Mouse (Mus musculus) lung, embryonic 14.5 days (tissue): Measurements from ENCODE around the gene Tspan32. TPM values are rescaled to one million over a fixed set of nuclear protein-coding genes. Genes with fewer than 3 reads are reported as not detected.

ENCODE experiments used
- ATAC-seq: fragments of 200-750 bp; cut with Nextera tagmentation; 2 replicates; pipeline ENCODE4 v1.8.0; 2017; ENCODE audit warnings: mild to moderate bottlenecking, moderate TSS enrichment, moderate library complexity; ENCODE audit not compliant: insufficient read depth
- DNase-seq: peaks from one replicate; pipeline ENCODE4 v3.0.0-alpha.2; 2015
- H3K27ac ChIP-seq: fragments of 300-500 bp; sonication (generic); 2 replicates; pipeline ENCODE4 v1.5.1; 2014; ENCODE audit warnings: low read depth, mild to moderate bottlenecking, moderate library complexity
- H3K27me3 ChIP-seq: fragments of 300-500 bp; sonication (generic); 2 replicates; pipeline ENCODE4 v1.6.1; 2014; ENCODE audit warnings: low read length, control low read depth; ENCODE audit not compliant: insufficient read depth
- H3K36me3 ChIP-seq: fragments of 300-500 bp; sonication (generic); 2 replicates; pipeline ENCODE4 v1.6.1; 2014; ENCODE audit warnings: control low read depth; ENCODE audit not compliant: insufficient read depth
- H3K4me1 ChIP-seq: fragments of 300-500 bp; sonication (generic); 2 replicates; pipeline ENCODE4 v1.6.1; 2014; ENCODE audit warnings: antibody characterized with exemption, control low read depth; ENCODE audit not compliant: insufficient read depth
- H3K4me2 ChIP-seq: fragments of 300-500 bp; sonication (generic); 2 replicates; pipeline ENCODE4 v1.6.1; 2014; ENCODE audit warnings: mild to moderate bottlenecking
- H3K4me3 ChIP-seq: fragments of 300-500 bp; sonication (generic); 2 replicates; pipeline ENCODE4 v1.5.1; 2014; ENCODE audit warnings: low read depth, low read length
- H3K9ac ChIP-seq: fragments of 300-500 bp; sonication (generic); 2 replicates; pipeline ENCODE4 v1.6.1; 2014
- H3K9me3 ChIP-seq: fragments of 300-500 bp; sonication (generic); 2 replicates; pipeline ENCODE4 v1.6.1; 2016; ENCODE audit warnings: low read depth, low read length, control low read depth
- CTCF ChIP-seq: IDR thresholded peaks from 2 replicates; pipeline ENCODE4 v1.5.1; 2016; ENCODE audit warnings: antibody characterized with exemption, low read depth
- WGBS: fragments of 180-500 bp; shearing (Covaris S2); extraction: QIAGEN DNeasy Blood & Tissue Kit; methylation state at CpG from one replicate; pipeline ENCODE4 v1.1.7; 2014; 5-methylcytosine and 5-hydroxymethylcytosine counted together
- polyA plus RNA-seq: library from polyadenylated mRNA; unstranded; fragments of >200 nt; fragmentation: Nextera tagmentation; extraction: Ambion mirVana; gene quantifications from 2 replicates; pipeline ENCODE4 v1.2.1, GENCODE M21; 2014

Tspan32 gene
- polyA plus RNA-seq, 1 experiment from 2014 or later = 2.1 TPM

DNA sequence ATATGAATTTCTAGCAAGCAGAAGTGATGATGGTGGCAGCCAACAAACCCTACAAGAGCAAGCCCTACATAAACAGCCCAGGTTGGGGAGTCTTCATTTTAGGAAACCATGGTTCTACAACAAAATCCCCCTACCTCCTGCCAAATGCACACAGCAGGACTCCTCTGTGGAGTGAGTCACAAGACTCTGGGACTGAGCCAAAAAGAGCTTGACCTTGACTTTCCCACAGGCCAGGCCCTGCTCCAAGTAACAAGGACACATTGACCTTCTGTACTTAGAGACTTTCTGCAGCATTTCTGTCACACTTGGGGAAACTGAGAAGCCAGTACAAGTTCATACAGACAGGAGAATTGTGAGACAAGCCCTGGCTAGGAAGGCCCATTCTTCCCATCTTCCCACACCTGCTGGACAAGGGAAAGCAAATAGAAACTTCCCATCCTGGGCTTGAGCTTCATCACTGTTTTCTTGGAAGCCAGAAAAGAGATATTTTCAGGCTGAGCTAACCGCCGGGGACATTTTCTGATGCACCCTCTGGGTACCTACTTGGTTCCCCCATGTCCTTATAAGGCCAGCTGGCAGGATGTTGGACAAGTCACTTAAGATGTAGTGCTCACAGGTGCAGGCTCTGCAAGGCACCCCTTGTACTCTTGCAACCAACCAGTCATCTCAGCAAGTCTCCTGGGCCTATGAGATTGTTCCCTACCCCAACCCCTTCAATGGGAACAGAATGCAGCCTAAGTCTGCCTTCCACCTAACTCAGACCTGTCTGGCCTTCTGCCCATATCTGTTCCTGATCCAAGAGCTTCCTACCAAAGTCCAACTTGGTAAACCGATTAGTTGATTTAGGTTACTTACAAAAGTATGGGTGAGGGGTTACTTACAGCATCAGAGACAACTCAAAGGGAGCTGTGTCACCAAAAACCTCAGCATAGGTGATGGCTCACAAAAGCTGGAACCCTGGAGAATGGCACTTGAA lies 45.3 kb downstream of the Tspan32 start:
- Histone ChIP-seq H3K36me3 (peaks cover 4% of the 10 kb centered on the region; the same call in 1 of the 2 replicates), H3K4me1 (peaks cover 8% of the 10 kb centered on the region), H3K9ac (no peak overlapping the region), H3K9me3 (no peaks in the 10 kb centered on the region), H3K4me3 (no peak overlapping the region), H3K27me3 (no peaks in the 10 kb centered on the region), H3K27ac (no peak overlapping the region), H3K4me2 (no peak overlapping the region)
- DNase-seq (no peak), ATAC-seq (no peak)
- no peak for TF ChIP-seq CTCF
- WGBS = 82% methylated on average over 3 of the region's 3 CpGs

DNA sequence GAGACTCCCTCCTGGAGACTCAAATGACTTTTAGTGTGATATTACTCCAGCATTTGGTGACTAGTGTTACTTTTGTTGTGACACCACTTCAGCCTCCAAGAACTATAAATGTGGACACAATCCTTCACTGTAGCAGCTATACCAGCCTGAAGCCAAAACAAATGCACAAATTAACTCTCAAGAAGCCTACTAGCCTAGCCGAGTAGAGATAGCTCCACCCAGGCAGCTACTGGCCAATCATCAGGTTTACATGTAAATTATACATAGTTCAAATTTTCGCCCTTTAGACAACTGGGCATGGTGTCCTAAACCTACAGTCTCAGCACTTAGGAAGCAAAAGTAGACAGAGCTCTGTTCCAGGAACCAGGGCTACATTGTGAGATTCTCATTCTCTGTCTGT lies 46.5 kb downstream of the Tspan32 start:
- no peak for ATAC-seq
- Histone ChIP-seq H3K9me3 (no peaks in the 10 kb centered on the region), H3K36me3 (peaks cover 15% of the 10 kb centered on the region), H3K4me3 (no peak overlapping the region), H3K4me1 (peaks cover 19% of the 10 kb centered on the region), H3K27ac (no peak overlapping the region), H3K27me3 (no peaks in the 10 kb centered on the region), H3K9ac (no peak overlapping the region), H3K4me2 (no peak overlapping the region)
- DNase-seq = no peak
- WGBS = 53% methylated on average over 2 of the region's 2 CpGs
- no peak for TF ChIP-seq CTCF

GRCm38 (mm10) chr7:143052626-143053007 lies 47.8 kb downstream of the Tspan32 start, which contains the start of gene Cd81:
Cd81 (plus strand) TSS chr7:143052739.
- DNase-seq (peak; percentile 94), ATAC-seq (peak; percentile 76)
- peak within 1 kb of the TSS; percentile 95 for H3K4me3 ChIP-seq

GRCm38 (mm10) chr7:143053008-143053899 lies 48.4 kb downstream of the Tspan32 start:
- Histone ChIP-seq H3K27me3 (no peaks in the 10 kb centered on the region), H3K9me3 (no peaks in the 10 kb centered on the region), H3K36me3 (peaks cover 24% of the 10 kb centered on the region), H3K27ac (peak overlapping the region; percentile 96), H3K4me3 (peak overlapping the region; percentile 95), H3K4me2 (peak overlapping the region; percentile 93), H3K9ac (peak overlapping the region; percentile 97), H3K4me1 (peaks cover 33% of the 10 kb centered on the region)
- peak; percentile 30; the same call in 1 of the 2 replicates for TF ChIP-seq CTCF
- peak; percentile 79 for ATAC-seq
- WGBS = under 1% methylated on average over 46 of the region's 46 CpGs
- peak; percentile 85 for DNase-seq

More at GRCm38 (mm10) chr7:143052626-143053007, 47.8 kb downstream of the Tspan32 start, which contains the start of gene Cd81:
- H3K9me3 ChIP-seq = no peaks in the 10 kb centered on the region
- H3K27me3 ChIP-seq = no peaks in the 10 kb centered on the region
- under 1% methylated on average over 37 of the region's 37 CpGs for WGBS
- peak within 1 kb of the TSS; percentile 93 for H3K4me2 ChIP-seq
- peaks cover 29% of the 10 kb centered on the region for H3K4me1 ChIP-seq
- TF ChIP-seq CTCF = no peak
- peaks cover 20% of the 10 kb centered on the region for H3K36me3 ChIP-seq
- H3K27ac ChIP-seq = peak within 1 kb of the TSS; percentile 96
- H3K9ac ChIP-seq = peak within 1 kb of the TSS; percentile 97

GRCm38 (mm10) chr7:143053961-143054611 lies 49.2 kb downstream of the Tspan32 start:
- Histone ChIP-seq H3K4me2 (peak overlapping the region; percentile 93), H3K9ac (peak overlapping the region; percentile 97), H3K27ac (peak overlapping the region; percentile 96; the same call in 1 of the 2 replicates), H3K4me3 (peak overlapping the region; percentile 95), H3K9me3 (no peaks in the 10 kb centered on the region), H3K36me3 (peaks cover 24% of the 10 kb centered on the region), H3K27me3 (no peaks in the 10 kb centered on the region), H3K4me1 (peaks cover 37% of the 10 kb centered on the region)
- TF ChIP-seq CTCF = no peak
- 18% methylated on average over 11 of the region's 11 CpGs for WGBS
- DNase-seq (peak; percentile 59), ATAC-seq (peak; percentile 8; the same call in 1 of the 2 replicates)

- Histone ChIP-seq H3K27me3 (no peaks in the 10 kb centered on the region), H3K4me2 (peak overlapping the region; percentile 93), H3K27ac (peak overlapping the region; percentile 0; the same call in 1 of the 2 replicates), H3K4me3 (peak overlapping the region; percentile 95), H3K36me3 (peaks cover 24% of the 10 kb centered on the region), H3K9me3 (no peaks in the 10 kb centered on the region), H3K9ac (peak overlapping the region; percentile 97), H3K4me1 (peaks cover 37% of the 10 kb centered on the region)
- WGBS = 33% methylated on average over 3 of the region's 3 CpGs
- TF ChIP-seq CTCF = no peak
- ATAC-seq (no peak), DNase-seq (no peak)
These were observed 49.7 kb downstream of the Tspan32 start for GRCm38 (mm10) chr7:143054612-143054965.
